Mouse (Mus musculus) kidney, embryonic 16.5 days (tissue): ENCODE data around the gene Mib2. TPM values are rescaled to one million over a fixed set of nuclear protein-coding genes. Genes with fewer than 3 reads are reported as not detected.

ENCODE experiments used
- ATAC-seq: fragments of 200-750 bp; cut with Nextera tagmentation; 2 replicates; pipeline ENCODE4 v1.8.0; 2017; ENCODE audit warnings: moderate TSS enrichment; ENCODE audit not compliant: low FRiP score, low TSS enrichment
- H3K27ac ChIP-seq: fragments of 300-500 bp; sonication (generic); 2 replicates; pipeline ENCODE4 v1.5.1; 2014; ENCODE audit warnings: low read length
- H3K27me3 ChIP-seq: fragments of 300-500 bp; sonication (generic); 2 replicates; pipeline ENCODE4 v1.6.1; 2014; ENCODE audit warnings: low read length, control low read depth, mixed read lengths; ENCODE audit not compliant: insufficient read depth
- H3K36me3 ChIP-seq: fragments of 300-500 bp; sonication (generic); 2 replicates; pipeline ENCODE4 v1.6.1; 2014; ENCODE audit warnings: low read length, control low read depth, mixed read lengths; ENCODE audit not compliant: insufficient read depth
- H3K4me1 ChIP-seq: fragments of 300-500 bp; sonication (generic); 2 replicates; pipeline ENCODE4 v1.6.1; 2014; ENCODE audit warnings: low read length, control low read depth, mixed read lengths; ENCODE audit not compliant: insufficient read depth
- H3K4me2 ChIP-seq: fragments of 300-500 bp; sonication (generic); replicated peaks from 2 replicates; pipeline ENCODE4 v1.6.1; 2014; ENCODE audit warnings: low read depth, low read length
- H3K4me3 ChIP-seq: fragments of 300-500 bp; sonication (generic); 2 replicates; pipeline ENCODE4 v1.5.1; 2014; ENCODE audit warnings: mild to moderate bottlenecking, low read length
- H3K9ac ChIP-seq: fragments of 300-500 bp; sonication (generic); replicated peaks from 2 replicates; pipeline ENCODE4 v1.6.1; 2014; ENCODE audit warnings: low read length
- H3K9me3 ChIP-seq: fragments of 300-500 bp; sonication (generic); 2 replicates; pipeline ENCODE4 v1.6.1; 2016; ENCODE audit warnings: low read length, control low read depth
- WGBS: fragments of 180-500 bp; shearing (Covaris S2); extraction: QIAGEN DNeasy Blood & Tissue Kit; methylation state at CpG from one replicate; pipeline ENCODE4 v1.1.7; 2014; 5-methylcytosine and 5-hydroxymethylcytosine counted together
- polyA plus RNA-seq: library from polyadenylated mRNA; unstranded; fragments of >200 nt; fragmentation: Nextera tagmentation; extraction: Ambion mirVana; gene quantifications from 2 replicates; pipeline ENCODE4 v1.2.1, GENCODE M21; 2015

Gene Mib2
- polyA plus RNA-seq, 1 experiment from 2014 or later, result 34.1 TPM

GRCm38 (mm10) chr4:155630267-155630666, 38.7 kb downstream of the Mib2 start:
- Histone ChIP-seq H3K27me3 (no peaks in the 10 kb centered on the region), H3K4me3 (no peak overlapping the region), H3K27ac (no peak overlapping the region), H3K9me3 (no peaks in the 10 kb centered on the region), H3K4me1 (no peaks in the 10 kb centered on the region), H3K9ac (no peak overlapping the region), H3K4me2 (no peak overlapping the region), H3K36me3 (peaks cover 61% of the 10 kb centered on the region)
- ATAC-seq, result no peak
- WGBS, result 87% methylated on average over 6 of the region's 6 CpGs

- ATAC-seq, result peak; percentile 100
- Histone ChIP-seq H3K27me3 (no peaks in the 10 kb centered on the region), H3K4me3 (peak within 1 kb of the TSS; percentile 92), H3K9ac (peak within 1 kb of the TSS; percentile 88), H3K9me3 (no peaks in the 10 kb centered on the region), H3K4me2 (peak within 1 kb of the TSS; percentile 89), H3K27ac (peak within 1 kb of the TSS; percentile 95), H3K36me3 (peaks cover 26% of the 10 kb centered on the region), H3K4me1 (peaks cover 8% of the 10 kb centered on the region; the same call in 1 of the 2 replicates)
- under 1% methylated on average over 84 of the region's 84 CpGs for WGBS
Measured at GRCm38 (mm10) chr4:155624338-155625291, 44.4 kb downstream of the Mib2 start, which contains the start of gene Cdk11b. Gene Cdk11b (plus strand): TSS chr4:155624854.

- Histone ChIP-seq H3K4me2 (no peak overlapping the region), H3K4me3 (no peak overlapping the region), H3K27me3 (no peaks in the 10 kb centered on the region), H3K9ac (no peak overlapping the region), H3K27ac (no peak overlapping the region), H3K9me3 (no peaks in the 10 kb centered on the region), H3K36me3 (peaks cover 57% of the 10 kb centered on the region), H3K4me1 (peaks cover 1% of the 10 kb centered on the region; the same call in 1 of the 2 replicates)
- no peak for ATAC-seq
- 92% methylated on average over 5 of the region's 5 CpGs for WGBS
Measured at GRCm38 (mm10) chr4:155618321-155618720, 50.7 kb downstream of the Mib2 start.

- Histone ChIP-seq H3K4me2 (no peak overlapping the region), H3K27me3 (no peaks in the 10 kb centered on the region), H3K4me1 (no peaks in the 10 kb centered on the region), H3K4me3 (no peak overlapping the region), H3K36me3 (peaks cover 73% of the 10 kb centered on the region), H3K27ac (no peak overlapping the region), H3K9me3 (no peaks in the 10 kb centered on the region), H3K9ac (no peak overlapping the region)
- 96% methylated on average over 3 of the region's 3 CpGs for WGBS
- no peak for ATAC-seq
Measured at GRCm38 (mm10) chr4:155613264-155613663, 55.7 kb downstream of the Mib2 start.

GRCm38 (mm10) chr4:155611860-155612259, 57.1 kb downstream of the Mib2 start:
- Histone ChIP-seq H3K36me3 (peaks cover 59% of the 10 kb centered on the region), H3K4me3 (no peak overlapping the region), H3K4me1 (no peaks in the 10 kb centered on the region), H3K27me3 (no peaks in the 10 kb centered on the region), H3K9me3 (no peaks in the 10 kb centered on the region), H3K4me2 (no peak overlapping the region), H3K9ac (no peak overlapping the region), H3K27ac (no peak overlapping the region)
- WGBS, result 94% methylated on average over 3 of the region's 3 CpGs
- no peak for ATAC-seq

DNA sequence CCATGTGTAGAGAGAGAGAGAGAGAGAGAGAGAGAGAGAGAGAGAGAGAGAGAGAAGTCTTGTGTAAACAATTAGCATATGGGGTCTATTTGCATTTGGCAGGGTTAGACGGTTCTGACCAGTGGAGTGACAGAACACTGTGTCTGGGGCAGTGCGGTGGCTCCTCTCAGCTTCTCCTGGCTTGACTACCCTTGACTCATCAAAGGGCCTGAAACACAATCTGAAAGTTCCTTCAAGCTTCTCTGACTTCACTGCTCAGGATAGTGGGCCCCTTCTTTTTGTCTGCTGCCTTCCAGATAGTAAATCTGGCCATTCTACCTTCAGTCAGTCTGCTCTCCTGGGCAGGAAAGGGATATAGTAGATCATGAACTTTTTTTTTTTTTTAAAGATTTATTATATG, 62.2 kb downstream of the Mib2 start:
- H3K4me2 ChIP-seq, result no peak overlapping the region
- 32% methylated on average over 2 of the region's 2 CpGs for WGBS
- no peak overlapping the region for H3K4me3 ChIP-seq
- no peak overlapping the region for H3K9ac ChIP-seq
- H3K36me3 ChIP-seq, result peaks cover 21% of the 10 kb centered on the region
- no peaks in the 10 kb centered on the region for H3K9me3 ChIP-seq
- ATAC-seq, result peak; percentile 52; the same call in 1 of the 2 replicates
- no peak overlapping the region for H3K27ac ChIP-seq
- peaks cover 6% of the 10 kb centered on the region; the same call in 1 of the 2 replicates for H3K4me1 ChIP-seq
- H3K27me3 ChIP-seq, result no peaks in the 10 kb centered on the region

GRCm38 (mm10) chr4:155605132-155605531, 63.9 kb downstream of the Mib2 start:
- no peak overlapping the region for H3K9ac ChIP-seq
- no peak overlapping the region for H3K4me3 ChIP-seq
- no peaks in the 10 kb centered on the region for H3K9me3 ChIP-seq
- H3K27me3 ChIP-seq, result no peaks in the 10 kb centered on the region
- H3K36me3 ChIP-seq, result peaks cover 8% of the 10 kb centered on the region; the same call in 1 of the 2 replicates
- ATAC-seq, result no peak
- H3K4me1 ChIP-seq, result peaks cover 12% of the 10 kb centered on the region
- H3K27ac ChIP-seq, result no peak overlapping the region
- 91% methylated on average over 4 of the region's 4 CpGs for WGBS
- H3K4me2 ChIP-seq, result no peak overlapping the region

Other genes with a start within 250 kb of the Mib2 start
- 1.9 and 2.2 TPM in 2 replicates for gene Tmem52, start 200.1 kb downstream of the Mib2 start, polyA plus RNA-seq
- gene Gnb1, start 177.8 kb downstream of the Mib2 start, polyA plus RNA-seq, result 413 and 477 TPM in 2 replicates
- gene Nadk, start 106.8 kb downstream of the Mib2 start, polyA plus RNA-seq, result 107 and 110 TPM in 2 replicates
- 7.8 and 10.1 TPM in 2 replicates for gene Slc35e2, start 67.8 kb downstream of the Mib2 start, polyA plus RNA-seq
- gene Cdk11b, start 44.3 kb downstream of the Mib2 start, polyA plus RNA-seq, result 56.6 and 65.6 TPM in 2 replicates
- gene Gm10563, start 23.8 kb downstream of the Mib2 start, polyA plus RNA-seq, result not detected in 2 replicates
- 70.4 and 71.7 TPM in 2 replicates for gene Mmp23, start 15.8 kb downstream of the Mib2 start, polyA plus RNA-seq
- gene Fndc10, start 25.1 kb upstream of the Mib2 start, polyA plus RNA-seq, result 2.5 and 2.8 TPM in 2 replicates
- 144 and 159 TPM in 2 replicates for gene Ssu72, start 35.6 kb upstream of the Mib2 start, polyA plus RNA-seq
- 0.45 and 0.53 TPM in 2 replicates for gene Tmem240, start 65.6 kb upstream of the Mib2 start, polyA plus RNA-seq
- 138 and 142 TPM in 2 replicates for gene Atad3a, start 91.9 kb upstream of the Mib2 start, polyA plus RNA-seq
- 7.4 and 11.3 TPM in 2 replicates for gene Vwa1, start 105.5 kb upstream of the Mib2 start, polyA plus RNA-seq
- gene Tmem88b, start 116.7 kb upstream of the Mib2 start, polyA plus RNA-seq, result 0.32 and 0.33 TPM in 2 replicates
- 0.32 and 0.41 TPM in 2 replicates for gene Ankrd65, start 121.2 kb upstream of the Mib2 start, polyA plus RNA-seq
- gene Mrpl20, start 133.7 kb upstream of the Mib2 start, polyA plus RNA-seq, result 205 and 209 TPM in 2 replicates
- 168 and 179 TPM in 2 replicates for gene Ccnl2, start 143.3 kb upstream of the Mib2 start, polyA plus RNA-seq
- gene Aurkaip1, start 162.1 kb upstream of the Mib2 start, polyA plus RNA-seq, result 143 and 157 TPM in 2 replicates
- gene Mxra8, start 170.5 kb upstream of the Mib2 start, polyA plus RNA-seq, result 119 and 125 TPM in 2 replicates
- gene Dvl1, start 178.2 kb upstream of the Mib2 start, polyA plus RNA-seq, result 5.5 and 6.3 TPM in 2 replicates
- 0.22 and 0.40 TPM in 2 replicates for gene Tas1r3, start 194.2 kb upstream of the Mib2 start, polyA plus RNA-seq
- 20.0 TPM in 2 replicates for gene Cptp, start 200.2 kb upstream of the Mib2 start, polyA plus RNA-seq
- gene Ints11, start 200.3 kb upstream of the Mib2 start, polyA plus RNA-seq, result 72.9 and 80.1 TPM in 2 replicates
- 51.4 and 55.1 TPM in 2 replicates for gene Pusl1, start 222.6 kb upstream of the Mib2 start, polyA plus RNA-seq
- gene Acap3, start 222.6 kb upstream of the Mib2 start, polyA plus RNA-seq, result 16.5 and 17.6 TPM in 2 replicates